Mouse (Mus musculus): ENCODE data around the gene Npl. TPM values are rescaled to one million over a fixed set of nuclear protein-coding genes. Genes with fewer than 3 reads are reported as not detected.
"Not testable (repeated sequence)": the region's sequence is repeated elsewhere in the genome, so short reads cannot be mapped to it uniquely, and the experiment has no call there.

Gene Npl
- total RNA-seq, 2 experiments from 2014 or later = 3.8 to 6.1 TPM

- no peak for DNase-seq (ENCODE audit: low spot score in 2 of 2)
- intact Hi-C loops (cut with DNase I) = no loop called here
Observed at GRCm38 (mm10) chr1:153491822-153492221, 58.0 kb downstream of the Npl start.

- intact Hi-C loops (cut with DNase I) = no loop called here
- DNase-seq (ENCODE audit: low spot score in 2 of 2) = no peak
Observed at GRCm38 (mm10) chr1:153491345-153491744, 58.5 kb downstream of the Npl start.

- intact Hi-C loops (cut with DNase I) = no loop called here
- no peak for DNase-seq (ENCODE audit: low spot score in 2 of 2)
Observed at GRCm38 (mm10) chr1:153489963-153490362, 59.9 kb downstream of the Npl start.

- intact Hi-C loops (cut with DNase I) = no loop called here
- DNase-seq (ENCODE audit: low spot score in 2 of 2) = no peak
Observed at GRCm38 (mm10) chr1:153489540-153489939, 60.3 kb downstream of the Npl start.

- peak in 1 of 2 experiments; percentile 8 for DNase-seq (ENCODE audit: low spot score in 2 of 2)
- intact Hi-C loops (cut with DNase I) = no loop called here
Observed at GRCm38 (mm10) chr1:153489132-153489531, 60.7 kb downstream of the Npl start.

- peak; percentile 97 to 99 for DNase-seq (ENCODE audit: low spot score in 2 of 2)
- intact Hi-C loops (cut with DNase I) = no loop called here
Observed at GRCm38 (mm10) chr1:153487500-153487879, 62.4 kb downstream of the Npl start, which contains the start of gene Dhx9. Gene Dhx9, minus strand, starts transcription at chr1:153487660.

GRCm38 (mm10) chr1:153486767-153487499, 62.9 kb downstream of the Npl start:
- DNase-seq (ENCODE audit: low spot score in 2 of 2) = peak in 1 of 2 experiments; percentile 46
- intact Hi-C loops (cut with DNase I) = no loop called here

- DNase-seq (ENCODE audit: low spot score in 2 of 2); intact Hi-C loops (cut with DNase I): not testable (repeated sequence)
Observed at GRCm38 (mm10) chr1:153486120-153486519, 63.7 kb downstream of the Npl start.

- intact Hi-C loops (cut with DNase I) = no loop called here
- no peak for DNase-seq (ENCODE audit: low spot score in 2 of 2)
Observed at GRCm38 (mm10) chr1:153485201-153485796, 64.5 kb downstream of the Npl start.

- intact Hi-C loops (cut with DNase I) = no loop called here
- DNase-seq (ENCODE audit: low spot score in 2 of 2) = no peak
Observed at GRCm38 (mm10) chr1:153481025-153481412, 68.8 kb downstream of the Npl start.

GRCm38 (mm10) chr1:153480386-153481024, 69.3 kb downstream of the Npl start:
- intact Hi-C loops (cut with DNase I) = no loop called here

GRCm38 (mm10) chr1:153479296-153479695, 70.5 kb downstream of the Npl start:
- intact Hi-C loops (cut with DNase I) = no loop called here
- DNase-seq (ENCODE audit: low spot score in 2 of 2) = no peak

More at GRCm38 (mm10) chr1:153480386-153481024, 69.3 kb downstream of the Npl start:
- DNase-seq (ENCODE audit: low spot score in 2 of 2) = peak; percentile 38 to 56

GRCm38 (mm10) chr1:153461796-153462195, 88.0 kb downstream of the Npl start:
- intact Hi-C loops (cut with DNase I) = loop anchor here (10.0 kb wide), 1 partner anchor 607 kb away; no protein-coding TSS in a partner anchor
- DNase-seq (ENCODE audit: low spot score in 2 of 2) = no peak

GRCm38 (mm10) chr1:153456137-153456536, 93.7 kb downstream of the Npl start:
- no peak for DNase-seq (ENCODE audit: low spot score in 2 of 2)
- intact Hi-C loops (cut with DNase I) = no loop called here

- intact Hi-C loops (cut with DNase I) = no loop called here
- DNase-seq (ENCODE audit: low spot score in 2 of 2) = no peak
Observed at GRCm38 (mm10) chr1:153453146-153453642, 96.7 kb downstream of the Npl start.

Other genes with a start within 250 kb of the Npl start
- 10 to 100 TPM; 27.0 to 28.7 TPM for gene Lamc1, start 217.3 kb downstream of the Npl start, total RNA-seq (2021)
- gene Shcbp1l, start 124.9 kb downstream of the Npl start, total RNA-seq (2021) = 1 to 10 TPM; 2.3 to 3.1 TPM
- gene Dhx9, start 62.4 kb downstream of the Npl start, total RNA-seq (2021) = 100 to 1,000 TPM in 1 of 2 experiments, 10 to 100 TPM in 1; 88.2 to 108 TPM
- gene Rgs8, start 103.0 kb upstream of the Npl start, total RNA-seq (2021) = 10 to 100 TPM; 61.6 to 65.5 TPM
- 1 to 10 TPM; 8.4 to 9.5 TPM for gene Rgs16, start 190.3 kb upstream of the Npl start, total RNA-seq (2021)
- 10 to 100 TPM; 10.1 to 10.6 TPM for gene Rnasel, start 199.4 kb upstream of the Npl start, total RNA-seq (2021)